Mouse (Mus musculus): ENCODE data around the gene Olfr1016. TPM values are rescaled to one million over a fixed set of nuclear protein-coding genes. Genes with fewer than 3 reads are reported as not detected.

The Olfr1016 gene
- not detected in 2 replicates for polyA plus RNA-seq (2015; fragmentation: Nextera tagmentation; extraction: Ambion mirVana)

DNA sequence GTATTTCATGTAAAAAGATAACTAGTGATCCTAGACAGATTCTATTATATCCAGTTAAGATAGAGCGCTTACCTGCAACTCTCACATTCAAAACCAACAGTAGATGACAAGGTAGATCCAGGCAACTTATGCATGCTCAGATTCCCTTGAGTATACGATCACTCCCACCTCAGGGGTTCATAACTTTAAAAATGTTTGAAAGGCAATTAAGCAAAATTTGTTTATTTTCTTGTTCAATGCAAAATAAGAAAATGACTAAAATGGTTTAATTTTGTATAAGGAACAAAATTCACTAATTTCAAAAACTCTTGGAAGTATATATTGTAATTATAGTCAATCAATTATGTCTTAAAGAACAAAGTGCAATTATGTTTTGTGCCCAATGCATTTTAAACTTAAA, at the start of gene Olfr1016:
Gene Olfr1016 (minus strand): TSS at position 101 of the 400 bp plus-strand sequence.
- no peak within 1 kb of the TSS for H3K27ac ChIP-seq
- H3K4me1 ChIP-seq (replicated peaks) = no peaks in the 10 kb centered on the region
- WGBS = 86% methylated on average over 2 of the region's 2 CpGs
- no peak within 1 kb of the TSS for H3K4me2 ChIP-seq
- H3K4me3 ChIP-seq = no peak within 1 kb of the TSS
- no peaks in the 10 kb centered on the region for H3K36me3 ChIP-seq
- H3K9me3 ChIP-seq = no peaks in the 10 kb centered on the region
- H3K9ac ChIP-seq = no peak within 1 kb of the TSS
- no peaks in the 10 kb centered on the region for H3K27me3 ChIP-seq
- ATAC-seq (ENCODE audit: low FRiP score) = no peak

DNA sequence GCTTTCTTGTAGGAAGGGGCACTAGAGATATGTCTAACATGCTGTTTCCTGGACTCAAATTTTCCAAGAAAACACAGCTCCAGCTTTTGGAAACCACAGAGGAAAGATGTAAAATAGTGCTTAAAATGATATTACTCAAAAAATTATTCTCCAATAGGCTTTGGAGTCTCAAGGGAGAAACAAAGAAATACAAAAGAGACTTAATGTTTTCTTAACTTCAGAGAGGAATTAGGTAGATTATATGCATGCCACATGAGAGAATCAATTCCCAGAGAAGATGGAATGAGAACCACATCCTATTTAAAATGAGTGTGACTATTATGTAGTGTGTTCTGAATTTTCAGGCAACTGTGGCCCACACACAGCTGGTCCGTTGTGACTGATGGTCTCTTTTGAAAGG, 44.4 kb upstream of the Olfr1016 start, which contains the start of gene Olfr1020:
Gene Olfr1020 (plus strand): TSS at position 301 of the 400 bp plus-strand sequence.
- ATAC-seq (ENCODE audit: low FRiP score) = no peak
- no peaks in the 10 kb centered on the region for H3K9me3 ChIP-seq
- H3K9ac ChIP-seq = no peak within 1 kb of the TSS
- no peak within 1 kb of the TSS for H3K27ac ChIP-seq
- 81% methylated on average over 1 of the region's 1 CpGs for WGBS
- no peaks in the 10 kb centered on the region for H3K36me3 ChIP-seq
- no peak within 1 kb of the TSS for H3K4me2 ChIP-seq
- H3K27me3 ChIP-seq = no peaks in the 10 kb centered on the region
- H3K4me3 ChIP-seq = no peak within 1 kb of the TSS
- H3K4me1 ChIP-seq (replicated peaks) = no peaks in the 10 kb centered on the region

DNA sequence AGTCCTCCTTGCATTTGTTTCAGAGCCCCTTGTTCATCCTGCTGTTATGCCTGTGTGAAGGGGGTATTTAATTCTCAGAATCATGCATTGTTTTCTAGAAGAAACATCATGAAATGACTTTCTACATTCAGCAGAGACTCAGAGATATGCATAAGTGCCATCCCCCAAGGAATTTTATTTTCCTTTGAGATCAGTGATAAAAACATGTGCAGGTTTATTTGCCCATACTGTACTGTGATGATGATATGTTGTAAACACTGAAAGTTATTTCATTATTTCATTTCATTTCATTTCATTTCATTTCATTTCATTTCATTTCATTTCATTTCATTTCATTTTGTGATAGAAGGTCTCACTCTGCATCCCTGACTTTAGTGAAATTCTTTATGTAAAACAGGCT, 43.0 kb upstream of the Olfr1016 start, which contains the start of gene Olfr1019:
Gene Olfr1019 (minus strand): TSS at position 101 of the 400 bp plus-strand sequence.
- Histone ChIP-seq H3K4me2 (no peak within 1 kb of the TSS), H3K9me3 (no peaks in the 10 kb centered on the region), H3K27me3 (no peaks in the 10 kb centered on the region), H3K9ac (no peak within 1 kb of the TSS), H3K4me3 (no peak within 1 kb of the TSS), H3K27ac (no peak within 1 kb of the TSS), H3K4me1 (replicated peaks) (no peaks in the 10 kb centered on the region), H3K36me3 (no peaks in the 10 kb centered on the region)
- no peak for ATAC-seq (ENCODE audit: low FRiP score)

DNA sequence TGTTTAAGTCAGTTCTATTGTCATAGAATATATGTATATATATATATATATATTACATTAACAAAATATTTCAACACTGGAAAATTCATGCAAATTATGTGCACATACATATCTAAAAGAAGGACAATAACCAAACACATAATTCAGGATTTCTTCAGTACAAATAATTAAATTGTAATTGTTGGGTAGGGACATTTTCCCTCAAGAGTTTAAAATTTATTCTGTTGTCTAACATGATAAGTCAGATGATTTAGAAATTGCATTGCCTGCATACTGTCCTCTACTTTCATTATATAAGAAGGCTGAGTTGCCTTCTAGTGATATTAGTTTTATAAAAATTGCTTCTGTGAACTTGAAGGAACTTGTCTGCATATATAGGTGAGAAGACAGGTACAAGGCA, 15.8 kb upstream of the Olfr1016 start, which contains the start of gene Olfr1018:
Gene Olfr1018 (plus strand): TSS at position 301 of the 400 bp plus-strand sequence.
- no peaks in the 10 kb centered on the region for H3K36me3 ChIP-seq
- H3K9me3 ChIP-seq = no peaks in the 10 kb centered on the region
- H3K9ac ChIP-seq = no peak within 1 kb of the TSS
- no peak within 1 kb of the TSS for H3K27ac ChIP-seq
- no peak within 1 kb of the TSS for H3K4me2 ChIP-seq
- no peaks in the 10 kb centered on the region for H3K4me1 ChIP-seq (replicated peaks)
- no peaks in the 10 kb centered on the region for H3K27me3 ChIP-seq
- H3K4me3 ChIP-seq = no peak within 1 kb of the TSS
- ATAC-seq (ENCODE audit: low FRiP score) = no peak

DNA sequence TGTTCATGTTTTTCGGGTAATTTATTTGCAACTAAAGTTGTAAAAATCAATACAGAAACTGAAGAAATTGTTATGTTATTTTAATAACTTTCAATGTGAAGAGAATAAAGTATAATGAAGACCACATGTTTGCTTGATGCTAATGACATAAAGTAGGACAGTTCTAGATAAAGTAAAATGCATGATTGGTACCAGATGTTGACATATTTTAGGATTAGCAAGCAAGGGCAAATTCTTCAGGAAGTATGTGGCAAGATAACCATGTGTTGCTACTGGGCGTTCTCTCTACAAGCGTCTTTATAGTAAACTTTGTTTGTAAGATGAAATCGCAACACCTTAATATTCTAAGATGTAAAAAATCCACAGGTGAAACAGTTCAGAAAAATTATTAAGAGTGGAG, 2.2 kb upstream of the Olfr1016 start:
- H3K9me3 ChIP-seq = no peaks in the 10 kb centered on the region
- no peaks in the 10 kb centered on the region for H3K36me3 ChIP-seq
- no peaks in the 10 kb centered on the region for H3K27me3 ChIP-seq
- H3K4me2 ChIP-seq = no peak overlapping the region
- H3K27ac ChIP-seq = no peak overlapping the region
- no peak overlapping the region for H3K4me3 ChIP-seq
- H3K9ac ChIP-seq = no peak overlapping the region
- no peaks in the 10 kb centered on the region for H3K4me1 ChIP-seq (replicated peaks)
- 88% methylated on average over 4 of the region's 4 CpGs for WGBS
- no peak for ATAC-seq (ENCODE audit: low FRiP score)

DNA sequence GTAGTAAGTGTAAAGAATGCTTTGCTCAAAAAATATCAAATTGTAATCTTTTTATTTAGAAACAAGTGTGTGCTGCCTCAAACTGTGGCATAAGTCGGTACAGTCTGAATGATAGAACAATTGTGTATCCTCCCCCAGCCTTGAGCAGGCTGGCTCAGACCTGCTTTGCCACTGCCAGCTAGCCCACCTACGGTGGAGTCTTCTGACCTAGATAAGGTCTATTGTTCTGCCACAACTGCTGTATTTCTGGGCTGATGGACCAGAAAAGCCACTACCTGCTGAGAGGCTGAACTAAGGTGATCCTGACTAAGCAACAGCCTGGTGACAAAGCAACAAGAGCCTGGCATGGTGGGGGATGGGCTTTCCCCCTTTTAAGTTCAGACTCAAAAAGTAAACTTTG, 10.0 kb downstream of the Olfr1016 start:
- Histone ChIP-seq H3K9ac (no peak overlapping the region), H3K27ac (no peak overlapping the region), H3K4me3 (no peak overlapping the region), H3K4me2 (no peak overlapping the region), H3K36me3 (no peaks in the 10 kb centered on the region), H3K9me3 (no peaks in the 10 kb centered on the region), H3K27me3 (no peaks in the 10 kb centered on the region), H3K4me1 (replicated peaks) (no peaks in the 10 kb centered on the region)
- 19% methylated on average over 2 of the region's 2 CpGs for WGBS
- ATAC-seq (ENCODE audit: low FRiP score) = no peak

DNA sequence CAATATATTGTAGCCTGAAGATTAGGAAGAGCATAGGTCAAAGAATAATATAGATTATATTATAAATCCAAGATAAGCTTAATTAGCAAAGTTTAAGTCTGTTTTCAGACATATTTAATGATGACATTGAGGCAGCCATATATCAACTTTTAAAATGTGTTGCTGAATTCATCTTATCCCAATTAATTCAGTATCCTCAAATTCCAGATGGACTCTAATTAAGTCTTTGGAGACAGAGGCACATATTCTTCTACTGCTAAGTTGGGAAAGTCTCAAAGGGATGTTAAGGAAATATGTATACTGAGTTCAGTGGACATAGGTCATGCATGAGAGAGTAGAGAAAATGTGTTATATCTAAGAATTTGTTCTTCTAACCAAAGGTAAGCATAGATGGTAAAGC, 20.6 kb downstream of the Olfr1016 start, which contains the start of gene Olfr1015:
Gene Olfr1015 (plus strand): TSS at position 301 of the 400 bp plus-strand sequence.
- no peak for ATAC-seq (ENCODE audit: low FRiP score)
- H3K4me1 ChIP-seq (replicated peaks) = no peaks in the 10 kb centered on the region
- no peak within 1 kb of the TSS for H3K4me2 ChIP-seq
- no peaks in the 10 kb centered on the region for H3K27me3 ChIP-seq
- no peak within 1 kb of the TSS for H3K9ac ChIP-seq
- H3K36me3 ChIP-seq = no peaks in the 10 kb centered on the region
- no peaks in the 10 kb centered on the region for H3K9me3 ChIP-seq
- H3K4me3 ChIP-seq = no peak within 1 kb of the TSS
- H3K27ac ChIP-seq = no peak within 1 kb of the TSS

DNA sequence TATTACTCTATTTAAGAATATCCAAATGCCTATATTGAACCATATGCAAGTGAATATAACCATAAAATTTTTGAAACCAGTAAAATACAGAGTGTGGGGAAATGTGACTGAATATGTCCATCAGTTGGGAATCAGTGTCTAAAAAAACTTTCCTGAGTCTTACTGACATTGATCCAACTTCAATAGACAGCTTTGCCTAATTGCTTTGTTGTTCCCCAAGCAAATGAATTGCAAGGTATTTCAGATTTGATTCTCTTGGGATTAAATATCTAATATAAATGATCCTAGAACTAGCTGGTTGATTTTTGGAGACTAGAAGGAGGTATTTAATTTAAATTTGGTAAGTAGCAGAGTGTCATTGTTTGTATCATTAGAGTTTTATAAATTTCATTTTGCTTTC, 29.9 kb downstream of the Olfr1016 start, which contains the start of gene Olfr1014:
Gene Olfr1014 (plus strand): TSS at position 301 of the 400 bp plus-strand sequence.
- Histone ChIP-seq H3K27ac (no peak within 1 kb of the TSS), H3K4me2 (no peak within 1 kb of the TSS), H3K27me3 (no peaks in the 10 kb centered on the region), H3K4me3 (no peak within 1 kb of the TSS), H3K9ac (no peak within 1 kb of the TSS), H3K9me3 (no peaks in the 10 kb centered on the region), H3K36me3 (no peaks in the 10 kb centered on the region), H3K4me1 (replicated peaks) (no peaks in the 10 kb centered on the region)
- ATAC-seq (ENCODE audit: low FRiP score) = no peak

DNA sequence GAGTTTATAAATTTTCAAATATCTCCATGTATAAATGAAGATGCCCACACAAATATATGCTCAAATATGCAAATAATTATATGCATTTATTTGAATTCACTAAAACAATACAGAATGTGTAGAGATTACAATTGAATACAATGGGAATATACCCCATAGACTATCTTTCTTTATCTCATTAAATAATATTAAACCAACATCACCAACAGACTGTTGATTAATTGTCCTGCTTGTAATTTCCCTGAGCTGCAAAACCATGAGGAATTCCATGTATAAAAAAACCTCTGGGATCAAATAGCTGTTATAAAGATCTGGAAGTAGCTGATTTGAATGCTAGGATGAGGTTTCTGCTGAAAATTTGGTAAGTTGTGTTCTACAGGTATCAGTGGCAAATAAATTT, 35.5 kb downstream of the Olfr1016 start, which contains the start of gene Olfr1013:
Gene Olfr1013 (plus strand): TSS at position 301 of the 400 bp plus-strand sequence.
- Histone ChIP-seq H3K27me3 (no peaks in the 10 kb centered on the region), H3K4me2 (no peak within 1 kb of the TSS), H3K9ac (no peak within 1 kb of the TSS), H3K4me3 (no peak within 1 kb of the TSS), H3K27ac (no peak within 1 kb of the TSS), H3K4me1 (replicated peaks) (no peaks in the 10 kb centered on the region), H3K36me3 (no peaks in the 10 kb centered on the region), H3K9me3 (no peaks in the 10 kb centered on the region)
- no peak for ATAC-seq (ENCODE audit: low FRiP score)

DNA sequence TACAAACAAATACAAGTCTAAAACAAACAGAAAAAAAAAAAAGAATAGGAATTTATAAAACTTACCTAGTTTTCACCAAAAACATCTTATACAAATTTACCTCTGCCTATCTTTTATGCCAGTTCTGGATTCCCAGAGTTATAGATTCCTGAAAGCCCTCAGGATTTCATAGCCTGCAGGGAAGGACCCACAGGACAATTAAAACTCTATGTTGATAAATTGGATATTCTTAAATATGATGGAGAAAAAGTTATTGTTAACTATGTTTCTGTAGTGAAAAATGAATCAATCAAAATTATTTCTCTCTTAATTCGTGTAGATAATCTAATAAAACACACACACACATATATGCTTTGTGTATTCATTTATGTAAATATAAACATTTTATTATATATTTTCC, 39.7 kb downstream of the Olfr1016 start, which contains the start of gene Olfr1012:
Gene Olfr1012 (minus strand): TSS at position 101 of the 400 bp plus-strand sequence.
- Histone ChIP-seq H3K36me3 (no peaks in the 10 kb centered on the region), H3K9ac (no peak within 1 kb of the TSS), H3K9me3 (no peaks in the 10 kb centered on the region), H3K27me3 (no peaks in the 10 kb centered on the region), H3K4me3 (no peak within 1 kb of the TSS), H3K4me2 (no peak within 1 kb of the TSS), H3K4me1 (replicated peaks) (no peaks in the 10 kb centered on the region), H3K27ac (no peak within 1 kb of the TSS)
- ATAC-seq (ENCODE audit: low FRiP score) = no peak
- 80% methylated on average over 1 of the region's 1 CpGs for WGBS

DNA sequence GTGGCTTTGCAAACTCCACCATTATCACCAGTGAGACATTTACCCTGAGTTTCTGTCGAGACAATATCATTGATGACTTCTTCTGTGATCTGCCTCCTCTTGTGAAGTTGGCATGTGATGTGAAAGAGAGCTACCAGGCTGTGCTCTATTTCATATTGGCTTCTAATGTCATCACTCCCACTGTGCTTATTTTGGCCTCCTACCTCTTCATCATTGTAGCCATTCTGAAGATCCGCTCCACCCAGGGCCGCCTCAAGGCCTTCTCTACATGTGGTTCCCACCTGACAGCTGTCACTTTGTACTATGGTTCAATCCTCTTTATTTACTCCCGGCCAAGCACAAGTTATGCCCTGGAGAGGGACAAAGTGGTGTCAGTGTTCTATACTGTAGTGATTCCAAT, 48.5 kb downstream of the Olfr1016 start:
- Histone ChIP-seq H3K36me3 (no peaks in the 10 kb centered on the region), H3K4me3 (no peak overlapping the region), H3K9ac (no peak overlapping the region), H3K4me2 (no peak overlapping the region), H3K27me3 (no peaks in the 10 kb centered on the region), H3K4me1 (replicated peaks) (no peaks in the 10 kb centered on the region), H3K9me3 (no peaks in the 10 kb centered on the region), H3K27ac (no peak overlapping the region)
- ATAC-seq (ENCODE audit: low FRiP score) = no peak
- WGBS = 81% methylated on average over 4 of the region's 4 CpGs

Measured in hindbrain, embryonic 13.5 days (tissue).